Mouse (Mus musculus) liver, embryonic 14.5 days (tissue): Measurements from ENCODE around the gene Sh3glb2.

Source experiments
- CTCF ChIP-seq: IDR thresholded peaks from 2 replicates; pipeline ENCODE4 v1.5.1; 2016; ENCODE audit warnings: antibody characterized with exemption, low read depth, control low read depth
- EP300 ChIP-seq: IDR thresholded peaks from 2 replicates; pipeline ENCODE4 v1.6.1; 2016; ENCODE audit warnings: antibody characterized with exemption, low read depth

GRCm38 (mm10) chr2:30342061-30342460 is 17.1 kb downstream of the Sh3glb2 start:
- TF ChIP-seq CTCF (no peak), EP300 (no peak)
